Mouse (Mus musculus) testis, adult 2 months (tissue): ENCODE results near the gene Cstb.

ENCODE experiments used
- CTCF ChIP-seq: fragments of 200-500 bp; IDR thresholded peaks from 2 replicates; pipeline ENCODE4 v1.5.1; 2012; ENCODE audit warnings: low read depth, mild to moderate bottlenecking, inconsistent platforms, low read length, moderate library complexity; ENCODE audit not compliant: control insufficient read depth, insufficient read depth, insufficient replicate concordance
- POLR2A ChIP-seq: fragments of 200-500 bp; IDR thresholded peaks from 2 replicates; pipeline ENCODE4 v1.6.1; 2012; ENCODE audit warnings: low read depth, mild to moderate bottlenecking, inconsistent platforms, low read length, moderate library complexity; ENCODE audit not compliant: control insufficient read depth

DNA sequence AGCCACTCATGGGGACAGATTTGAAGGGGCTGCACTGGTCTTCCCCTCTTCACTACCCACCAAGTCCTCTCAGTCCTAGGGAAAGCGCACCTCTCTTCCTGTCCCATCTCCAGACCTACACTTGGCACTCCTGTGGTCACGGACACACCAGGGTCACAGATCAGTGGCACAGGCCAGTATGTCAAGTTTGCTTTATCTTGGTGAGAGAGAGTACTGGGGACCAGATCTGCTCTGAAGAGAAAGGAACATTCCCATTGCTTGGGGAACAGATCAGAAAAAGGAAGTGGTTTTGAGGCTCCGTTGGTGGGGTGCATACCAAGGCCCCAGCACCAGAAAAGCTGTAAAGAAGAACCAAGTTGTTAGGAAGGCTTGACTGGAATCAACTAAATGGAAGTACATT lies 40.0 kb downstream of the Cstb start:
- TF ChIP-seq CTCF, result no peak
- no peak for TF ChIP-seq POLR2A
